Mouse (Mus musculus) kidney, embryonic 14.5 days (tissue): ENCODE results near the gene 6430550D23Rik. TPM values are rescaled to one million over a fixed set of nuclear protein-coding genes. Genes with fewer than 3 reads are reported as not detected.

Experiments used
- ATAC-seq: fragments of 200-750 bp; cut with Nextera tagmentation; 2 replicates; pipeline ENCODE4 v1.8.0; 2017; ENCODE audit warnings: moderate number of reproducible peaks, mild to moderate bottlenecking, moderate TSS enrichment, moderate library complexity; ENCODE audit not compliant: low FRiP score, low TSS enrichment
- H3K27ac ChIP-seq: fragments of 300-500 bp; sonication (generic); 2 replicates; pipeline ENCODE4 v1.5.1; 2014; ENCODE audit warnings: low read depth, mild to moderate bottlenecking, low read length, moderate library complexity, mixed read lengths
- H3K27me3 ChIP-seq: fragments of 300-500 bp; sonication (generic); 2 replicates; pipeline ENCODE4 v1.6.1; 2014; ENCODE audit warnings: mild to moderate bottlenecking, low read length; ENCODE audit not compliant: control insufficient read depth, insufficient read depth
- H3K36me3 ChIP-seq: fragments of 300-500 bp; sonication (generic); 2 replicates; pipeline ENCODE4 v1.6.1; 2014; ENCODE audit warnings: low read length, mixed read lengths; ENCODE audit not compliant: control insufficient read depth, insufficient read depth
- H3K4me1 ChIP-seq: fragments of 300-500 bp; sonication (generic); 2 replicates; pipeline ENCODE4 v1.6.1; 2014; ENCODE audit warnings: low read length, mixed read lengths; ENCODE audit not compliant: control insufficient read depth, insufficient read depth
- H3K4me2 ChIP-seq: fragments of 300-500 bp; sonication (generic); replicated peaks from 2 replicates; pipeline ENCODE4 v1.6.1; 2014; ENCODE audit warnings: low read depth, mild to moderate bottlenecking, low read length
- H3K4me3 ChIP-seq: fragments of 300-500 bp; sonication (generic); 2 replicates; pipeline ENCODE4 v1.5.1; 2014; ENCODE audit warnings: mild to moderate bottlenecking, low read length
- H3K9ac ChIP-seq: fragments of 300-500 bp; sonication (generic); 2 replicates; pipeline ENCODE4 v1.6.1; 2014; ENCODE audit warnings: low read depth, mild to moderate bottlenecking, low read length, moderate library complexity
- H3K9me3 ChIP-seq: fragments of 300-500 bp; sonication (generic); 2 replicates; pipeline ENCODE4 v1.6.1; 2016; ENCODE audit warnings: low read length; ENCODE audit not compliant: control insufficient read depth
- WGBS: fragments of 180-500 bp; shearing (Covaris S2); extraction: QIAGEN DNeasy Blood & Tissue Kit; methylation state at CpG from one replicate; pipeline ENCODE4 v1.1.7; 2014; 5-methylcytosine and 5-hydroxymethylcytosine counted together
- polyA plus RNA-seq: library from polyadenylated mRNA; unstranded; fragments of >200 nt; fragmentation: Nextera tagmentation; extraction: Ambion mirVana; gene quantifications from 2 replicates; pipeline ENCODE4 v1.2.1, GENCODE M21; 2014

Gene 6430550D23Rik
- polyA plus RNA-seq = 1.2 and 1.7 TPM in 2 replicates

DNA sequence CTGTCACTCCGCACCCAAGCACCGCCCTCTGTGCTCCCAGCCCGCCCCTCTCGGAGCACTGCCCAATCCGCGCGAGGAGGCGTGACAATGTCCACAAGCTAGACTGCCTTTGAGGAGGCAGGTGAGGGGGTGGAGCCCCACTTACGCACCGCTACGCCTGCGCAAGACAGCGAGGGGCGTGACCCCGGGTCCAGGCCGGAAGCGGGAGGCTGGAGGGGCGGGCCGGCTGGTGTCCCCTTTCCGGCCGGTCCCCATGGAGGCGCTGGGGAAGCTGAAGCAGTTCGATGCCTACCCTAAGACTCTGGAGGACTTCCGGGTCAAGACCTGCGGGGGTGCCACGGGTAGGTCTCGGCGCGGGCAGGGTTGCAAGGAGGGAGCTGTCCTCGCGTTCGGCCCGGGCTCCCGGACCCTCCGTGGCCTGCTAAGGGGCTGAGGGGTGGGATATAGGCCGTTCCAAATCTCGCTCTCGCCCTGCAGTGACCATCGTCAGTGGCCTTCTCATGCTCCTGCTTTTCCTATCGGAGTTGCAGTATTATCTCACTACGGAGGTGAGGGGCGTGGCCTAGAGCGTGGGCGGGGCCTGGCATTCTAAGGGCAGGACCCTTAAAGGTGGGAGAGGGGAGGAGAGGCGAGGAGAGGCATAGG lies at the start of gene 6430550D23Rik, which contains the start of gene Ergic3:
Gene 6430550D23Rik (minus strand): TSS at position 90 of the 645 bp plus-strand sequence.
Gene Ergic3 (plus strand): TSS at position 158 of the 645 bp plus-strand sequence.
- H3K36me3 ChIP-seq = peaks cover 29% of the 10 kb centered on the region
- peak within 1 kb of the TSS; percentile 83 for H3K9ac ChIP-seq
- peak within 1 kb of the TSS; percentile 83 for H3K27ac ChIP-seq
- H3K4me2 ChIP-seq = peak within 1 kb of the TSS; percentile 63
- H3K27me3 ChIP-seq = no peaks in the 10 kb centered on the region
- peaks cover 7% of the 10 kb centered on the region for H3K4me1 ChIP-seq
- peak within 1 kb of the TSS; percentile 92 for H3K4me3 ChIP-seq
- H3K9me3 ChIP-seq = no peaks in the 10 kb centered on the region
- peak; percentile 99 for ATAC-seq
- WGBS = under 1% methylated on average over 45 of the region's 45 CpGs

DNA sequence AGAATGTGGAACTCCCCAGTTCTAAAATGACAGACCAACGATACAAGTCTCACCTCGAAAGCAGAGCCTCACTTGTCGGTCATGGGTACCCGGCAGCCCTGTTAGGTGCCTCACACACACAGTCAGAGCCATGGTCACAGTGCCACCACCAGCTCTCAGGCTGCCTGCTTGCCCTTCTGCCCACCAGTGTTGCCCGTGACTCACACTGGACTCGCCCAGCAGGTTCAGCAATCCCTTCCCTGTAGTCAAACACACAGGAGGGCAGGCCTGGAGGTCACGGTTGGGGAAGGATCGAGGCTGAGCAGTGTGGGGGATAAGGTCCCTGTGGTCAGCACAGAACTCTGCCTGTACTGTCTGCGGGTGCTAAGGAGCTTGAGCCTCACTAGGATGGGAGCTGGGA lies 45.0 kb upstream of the 6430550D23Rik start, which contains the start of gene Fer1l4:
Gene Fer1l4 (minus strand): TSS at position 132 of the 400 bp plus-strand sequence.
- ATAC-seq = no peak
- Histone ChIP-seq H3K27ac (no peak within 1 kb of the TSS), H3K9ac (no peak within 1 kb of the TSS), H3K4me3 (no peak within 1 kb of the TSS), H3K4me2 (no peak within 1 kb of the TSS), H3K36me3 (no peaks in the 10 kb centered on the region), H3K27me3 (no peaks in the 10 kb centered on the region), H3K4me1 (no peaks in the 10 kb centered on the region), H3K9me3 (no peaks in the 10 kb centered on the region)
- WGBS = 76% methylated on average over 9 of the region's 9 CpGs

DNA sequence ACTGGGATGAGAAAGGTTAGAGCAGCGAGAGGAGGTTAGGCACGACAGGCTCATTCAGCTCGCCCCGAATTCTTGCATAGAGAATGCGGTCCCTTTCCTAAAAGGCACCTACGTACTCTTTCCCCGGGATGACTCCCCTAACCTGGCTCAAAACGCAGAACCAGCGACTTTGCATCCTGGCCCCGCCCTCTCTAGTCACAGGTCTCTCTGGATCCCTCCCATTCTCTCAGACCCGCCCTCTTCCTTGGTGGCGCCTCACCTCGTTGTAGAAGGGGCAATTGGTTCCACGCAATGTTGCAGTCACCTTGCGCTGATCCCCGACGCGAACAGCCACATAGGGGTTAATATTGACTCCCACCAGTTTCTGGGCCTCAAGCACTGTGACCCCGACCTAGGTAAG lies 40.2 kb upstream of the 6430550D23Rik start:
- H3K27me3 ChIP-seq = no peaks in the 10 kb centered on the region
- no peak overlapping the region for H3K9ac ChIP-seq
- no peaks in the 10 kb centered on the region for H3K4me1 ChIP-seq
- H3K9me3 ChIP-seq = no peaks in the 10 kb centered on the region
- 0 out of 2 replicates have a peak, but pooled peaks have one; percentile 28 for ATAC-seq
- no peak overlapping the region for H3K27ac ChIP-seq
- WGBS = 6% methylated on average over 19 of the region's 19 CpGs
- H3K4me2 ChIP-seq = peak overlapping the region; percentile 39
- no peaks in the 10 kb centered on the region for H3K36me3 ChIP-seq
- H3K4me3 ChIP-seq = peak overlapping the region; percentile 19

DNA sequence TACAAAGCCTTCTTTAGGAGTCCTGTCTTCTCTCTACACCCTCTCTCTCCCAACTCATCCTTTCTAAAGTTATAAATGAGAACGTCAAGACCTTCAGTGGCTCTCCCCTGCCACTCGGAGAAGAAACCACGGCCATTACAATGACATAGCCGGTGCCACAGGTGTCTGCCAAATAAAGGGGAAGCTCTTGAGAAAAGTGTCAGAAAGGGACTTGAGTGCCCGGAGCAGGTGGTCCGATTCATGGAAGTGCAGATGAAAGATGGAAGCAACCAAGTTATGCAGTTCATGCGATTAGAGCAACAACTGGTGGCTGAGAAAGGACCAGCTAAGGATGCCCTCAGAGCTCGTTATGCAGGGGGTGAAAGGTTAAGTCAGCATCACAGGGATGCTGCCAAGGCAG lies 35.1 kb upstream of the 6430550D23Rik start:
- Histone ChIP-seq H3K9me3 (no peaks in the 10 kb centered on the region), H3K27me3 (no peaks in the 10 kb centered on the region), H3K4me1 (no peaks in the 10 kb centered on the region), H3K27ac (no peak overlapping the region), H3K9ac (no peak overlapping the region), H3K4me3 (no peak overlapping the region), H3K36me3 (no peaks in the 10 kb centered on the region), H3K4me2 (no peak overlapping the region)
- 85% methylated on average over 8 of the region's 8 CpGs for WGBS
- ATAC-seq = no peak

DNA sequence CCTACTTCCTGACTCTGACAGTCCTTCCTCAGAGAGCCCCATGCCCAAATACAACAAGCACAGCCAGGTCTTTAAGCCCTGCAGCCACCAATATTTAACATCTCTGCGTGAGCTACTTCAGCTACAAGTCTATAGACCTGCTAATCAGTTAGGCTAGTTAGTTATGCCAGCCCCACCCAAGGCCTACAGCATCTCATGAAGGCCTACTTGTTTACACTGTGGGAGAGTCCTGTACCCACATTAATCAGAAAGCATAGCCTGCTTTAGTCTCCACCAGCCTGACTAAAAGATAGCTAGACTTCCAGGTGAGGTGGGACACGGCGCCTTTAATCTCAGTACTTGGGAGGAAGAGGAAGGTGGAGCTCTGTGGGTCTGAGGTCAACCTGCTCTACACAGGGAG lies 31.6 kb upstream of the 6430550D23Rik start:
- Histone ChIP-seq H3K27me3 (no peaks in the 10 kb centered on the region), H3K27ac (no peak overlapping the region), H3K4me2 (no peak overlapping the region), H3K9me3 (no peaks in the 10 kb centered on the region), H3K4me1 (no peaks in the 10 kb centered on the region), H3K4me3 (no peak overlapping the region), H3K36me3 (no peaks in the 10 kb centered on the region), H3K9ac (no peak overlapping the region)
- ATAC-seq = no peak
- WGBS = 87% methylated on average over 3 of the region's 3 CpGs

DNA sequence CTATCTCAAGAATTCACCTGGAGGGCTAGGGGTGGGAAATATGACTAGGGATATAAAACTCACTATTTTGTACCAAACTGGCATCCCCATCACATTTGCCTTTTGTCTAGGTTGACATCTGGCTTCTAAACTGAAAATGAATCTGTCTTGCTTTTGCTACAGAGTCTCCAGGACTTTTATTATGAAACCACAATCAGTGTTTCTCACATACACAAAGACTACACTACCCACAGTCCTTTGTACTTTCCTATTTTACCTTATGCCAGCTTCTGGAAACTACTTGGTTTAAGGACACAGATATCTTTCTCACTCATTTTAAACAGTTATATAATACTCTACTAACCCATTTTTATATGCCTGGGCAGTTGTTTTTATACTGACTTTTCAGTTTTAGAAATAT lies 17.7 kb upstream of the 6430550D23Rik start:
- Histone ChIP-seq H3K4me1 (no peaks in the 10 kb centered on the region), H3K4me3 (no peak overlapping the region), H3K9me3 (no peaks in the 10 kb centered on the region), H3K27me3 (no peaks in the 10 kb centered on the region), H3K27ac (no peak overlapping the region), H3K9ac (no peak overlapping the region), H3K36me3 (no peaks in the 10 kb centered on the region), H3K4me2 (no peak overlapping the region)
- no peak for ATAC-seq

DNA sequence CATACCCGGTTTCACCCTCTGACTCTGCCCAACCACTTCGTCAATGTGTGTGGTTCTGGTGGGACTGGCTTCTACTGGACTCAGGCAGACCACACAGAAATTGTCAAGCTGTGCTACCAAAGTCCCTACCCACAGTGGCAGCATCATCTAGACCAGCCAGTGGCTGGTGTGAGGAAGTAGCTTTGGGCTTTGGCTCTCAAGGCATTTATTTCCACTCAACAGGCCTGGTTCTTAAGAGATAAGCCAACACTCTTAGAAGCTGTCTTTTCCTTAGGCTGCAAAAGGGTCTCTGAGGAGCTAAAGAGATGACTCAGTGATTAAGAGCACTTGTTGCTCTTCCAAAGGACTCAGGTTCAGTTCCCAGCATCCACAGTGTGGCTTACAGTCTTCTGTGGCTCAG lies 14.0 kb upstream of the 6430550D23Rik start:
- 90% methylated on average over 2 of the region's 2 CpGs for WGBS
- Histone ChIP-seq H3K9ac (no peak overlapping the region), H3K36me3 (peaks cover 28% of the 10 kb centered on the region), H3K4me3 (no peak overlapping the region), H3K4me2 (no peak overlapping the region), H3K9me3 (no peaks in the 10 kb centered on the region), H3K4me1 (no peaks in the 10 kb centered on the region), H3K27ac (no peak overlapping the region), H3K27me3 (no peaks in the 10 kb centered on the region)
- ATAC-seq = no peak

DNA sequence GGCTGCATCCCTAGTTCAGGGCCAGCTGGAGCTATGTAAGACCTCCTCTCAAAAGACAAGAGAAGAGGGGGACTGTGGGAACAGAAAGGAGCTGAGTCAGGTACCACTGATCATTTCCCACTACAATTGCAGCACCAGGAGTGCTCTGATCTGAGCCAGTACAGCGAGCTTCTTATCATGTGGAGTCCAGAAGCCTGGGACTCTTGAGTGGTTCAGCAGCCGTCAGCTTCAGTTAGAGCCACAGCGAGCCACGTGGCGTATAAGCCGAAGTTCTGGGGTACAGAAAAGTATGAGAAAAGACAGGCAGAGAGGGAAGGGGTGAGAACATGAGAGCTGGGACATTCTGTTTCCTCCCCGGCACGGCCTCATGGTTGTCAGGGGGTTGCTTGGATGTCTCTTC lies 13.4 kb upstream of the 6430550D23Rik start:
- no peak overlapping the region for H3K9ac ChIP-seq
- no peaks in the 10 kb centered on the region for H3K9me3 ChIP-seq
- H3K36me3 ChIP-seq = peaks cover 33% of the 10 kb centered on the region
- WGBS = 94% methylated on average over 8 of the region's 8 CpGs
- H3K27ac ChIP-seq = no peak overlapping the region
- ATAC-seq = no peak
- no peak overlapping the region for H3K4me3 ChIP-seq
- H3K4me2 ChIP-seq = no peak overlapping the region
- no peaks in the 10 kb centered on the region for H3K27me3 ChIP-seq
- no peaks in the 10 kb centered on the region for H3K4me1 ChIP-seq

DNA sequence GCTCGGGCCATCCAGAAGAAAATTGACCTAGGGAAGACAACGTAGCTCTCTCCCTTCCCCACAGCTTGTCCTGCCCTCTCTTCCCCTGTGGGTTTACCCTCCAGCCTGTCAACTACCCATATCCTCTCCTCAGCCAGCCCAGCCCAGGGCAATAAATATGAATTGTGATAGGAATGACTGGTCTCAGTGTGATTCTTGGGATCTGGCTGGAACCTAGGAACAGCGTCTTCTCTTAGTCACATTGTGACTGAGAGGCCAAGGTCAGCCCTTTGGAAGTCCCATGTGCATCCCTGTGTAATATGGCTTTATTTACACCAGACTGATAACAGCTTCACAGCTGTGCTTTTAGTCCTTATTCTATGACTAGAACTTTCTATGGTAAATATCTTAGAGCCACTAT lies 10.3 kb upstream of the 6430550D23Rik start:
- Histone ChIP-seq H3K36me3 (peaks cover 63% of the 10 kb centered on the region), H3K4me1 (no peaks in the 10 kb centered on the region), H3K27me3 (no peaks in the 10 kb centered on the region), H3K9me3 (no peaks in the 10 kb centered on the region), H3K4me3 (no peak overlapping the region), H3K9ac (no peak overlapping the region), H3K4me2 (no peak overlapping the region), H3K27ac (no peak overlapping the region)
- ATAC-seq = no peak
- whole genome bisulfite sequencing = 91% methylated on average over 3 of the region's 3 CpGs
